Mouse (Mus musculus) spleen, adult 2 months (tissue): ENCODE measurements at regions not wholly inside any gene's neighbourhood (a gene's known extent, or its start where the extent isn't known, plus 50 kb on each side); places are given as distances from the start of the nearest gene placed in this dataset.

Source experiments
- CTCF ChIP-seq: fragments of 200-500 bp; IDR thresholded peaks from 2 replicates; pipeline ENCODE4 v1.5.1; 2011; ENCODE audit warnings: mild to moderate bottlenecking, inconsistent platforms; ENCODE audit not compliant: insufficient read depth, insufficient read length, insufficient replicate concordance; ENCODE audit errors: extremely low read depth
- POLR2A ChIP-seq: fragments of 200-500 bp; IDR thresholded peaks from 2 replicates; pipeline ENCODE4 v1.6.1; 2011; ENCODE audit warnings: low read depth, low read length, inconsistent platforms

- TF ChIP-seq POLR2A (no peak; the same call in 1 of the 2 replicates), CTCF (no peak)
Observed at GRCm38 (mm10) chr17:31746198-31747111, 68.8 kb downstream of the Cryaa start.
